Mouse (Mus musculus): ENCODE results near the gene Pi4kb. TPM values are rescaled to one million over a fixed set of nuclear protein-coding genes. Genes with fewer than 3 reads are reported as not detected.
"Not testable (repeated sequence)": the region's sequence is repeated elsewhere in the genome, so short reads cannot be mapped to it uniquely, and the experiment has no call there.

The Pi4kb gene
- polyA plus RNA-seq, 1 experiment from 2014 or later: 24.8 TPM

DNA sequence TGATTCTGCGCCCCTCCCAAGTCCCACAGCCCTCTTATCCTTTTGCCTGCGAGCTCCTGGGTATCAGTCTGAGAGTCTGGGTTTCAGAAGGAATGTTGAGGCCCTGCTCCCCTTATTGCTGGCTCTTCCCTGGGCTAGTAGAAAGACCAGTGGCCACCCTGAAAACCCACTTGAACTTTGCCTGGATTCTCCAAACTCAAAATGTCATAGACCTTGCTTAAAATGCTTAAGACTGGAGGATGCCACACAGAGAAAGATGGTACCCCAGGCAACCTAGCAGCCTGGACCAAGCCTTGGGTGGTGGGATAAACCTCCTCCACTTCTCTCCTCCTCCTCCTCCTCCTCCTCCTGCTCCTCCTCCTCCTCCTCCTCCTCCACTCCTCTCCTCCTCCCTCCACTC, 40.9 kb upstream of the Pi4kb start:
- H3K27ac ChIP-seq (ENCODE audit: low read depth): not testable (repeated sequence)
- peak overlapping the region; percentile 59 for H3K4me2 ChIP-seq (ENCODE audit: low read length)

DNA sequence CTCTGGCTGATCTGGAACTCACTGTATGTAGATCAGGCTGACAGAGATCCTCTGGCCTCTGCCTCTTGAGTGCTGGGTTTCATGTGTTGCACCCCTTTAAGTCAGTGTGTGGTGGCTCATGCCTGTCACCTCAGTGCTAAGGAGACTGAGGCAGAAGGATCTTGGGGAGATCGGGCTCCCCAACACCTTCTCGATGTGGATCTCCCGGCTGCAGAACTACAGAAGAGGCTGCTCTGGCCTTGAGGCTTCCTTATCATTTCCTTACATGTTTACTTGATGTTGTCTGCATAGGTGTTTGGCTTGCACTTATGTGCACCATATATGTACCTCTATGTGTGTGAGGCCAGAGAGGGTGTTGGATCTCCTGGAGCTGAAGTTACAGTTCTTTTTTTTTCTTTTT, 40.0 kb upstream of the Pi4kb start:
- H3K9me3 ChIP-seq (ENCODE audit: control insufficient read depth, low read length); H3K4me1 ChIP-seq (replicated peaks; ENCODE audit: control insufficient read depth, insufficient read depth, low read length); H3K27me3 ChIP-seq (replicated peaks; ENCODE audit: control insufficient read depth, insufficient read depth, low read length); H3K4me2 ChIP-seq (ENCODE audit: low read length); DNase-seq (ENCODE audit: low spot score); H3K4me3 ChIP-seq (ENCODE audit: low read depth, low read length); ATAC-seq (replicated peaks; ENCODE audit: low FRiP score, low TSS enrichment, low read depth); H3K9ac ChIP-seq (ENCODE audit: low read length); H3K27ac ChIP-seq (ENCODE audit: low read depth); H3K36me3 ChIP-seq (ENCODE audit: control insufficient read depth, insufficient read depth, low read length): not testable (repeated sequence)
- WGBS: 89% methylated on average over 3 of the region's 3 CpGs

More for the DNA sequence above, 40.9 kb upstream of the Pi4kb start:
- DNase-seq (ENCODE audit: low spot score); H3K4me1 ChIP-seq (replicated peaks; ENCODE audit: control insufficient read depth, insufficient read depth, low read length); H3K9me3 ChIP-seq (ENCODE audit: control insufficient read depth, low read length); H3K9ac ChIP-seq (ENCODE audit: low read length); H3K27me3 ChIP-seq (replicated peaks; ENCODE audit: control insufficient read depth, insufficient read depth, low read length); ATAC-seq (replicated peaks; ENCODE audit: low FRiP score, low TSS enrichment, low read depth); H3K36me3 ChIP-seq (ENCODE audit: control insufficient read depth, insufficient read depth, low read length): not testable (repeated sequence)
- 0 out of 2 replicates have a peak overlapping the region, but pooled peaks have one; percentile 37 for H3K4me3 ChIP-seq (ENCODE audit: low read depth, low read length)
- WGBS: no CpG with 5 or more reads among the region's 2 CpGs

DNA sequence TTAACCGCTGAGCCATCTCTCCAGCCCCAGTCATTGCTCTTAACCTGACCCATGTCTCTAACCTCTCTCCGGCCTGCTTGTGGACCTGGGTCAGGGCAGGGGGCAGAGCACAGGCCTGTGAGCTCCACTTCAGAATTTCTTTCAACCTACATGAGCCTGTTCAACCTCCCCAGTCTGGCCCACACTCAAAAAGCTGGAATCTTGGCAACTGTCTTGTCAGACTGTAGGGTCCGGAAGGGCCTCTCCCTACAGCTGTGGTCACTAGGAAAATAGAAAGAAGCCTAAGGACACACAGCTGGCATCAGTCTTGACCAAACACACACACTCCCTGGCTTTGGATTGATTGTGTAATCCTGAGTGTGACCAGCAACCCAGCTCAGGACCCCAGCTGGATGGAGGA, 39.2 kb upstream of the Pi4kb start:
- H3K9me3 ChIP-seq (ENCODE audit: control insufficient read depth, low read length); H3K36me3 ChIP-seq (ENCODE audit: control insufficient read depth, insufficient read depth, low read length); H3K27me3 ChIP-seq (replicated peaks; ENCODE audit: control insufficient read depth, insufficient read depth, low read length); H3K27ac ChIP-seq (ENCODE audit: low read depth); H3K9ac ChIP-seq (ENCODE audit: low read length); ATAC-seq (replicated peaks; ENCODE audit: low FRiP score, low TSS enrichment, low read depth); H3K4me3 ChIP-seq (ENCODE audit: low read depth, low read length); H3K4me1 ChIP-seq (replicated peaks; ENCODE audit: control insufficient read depth, insufficient read depth, low read length); H3K4me2 ChIP-seq (ENCODE audit: low read length); DNase-seq (ENCODE audit: low spot score): not testable (repeated sequence)
- 82% methylated on average over 3 of the region's 3 CpGs for whole genome bisulfite sequencing

DNA sequence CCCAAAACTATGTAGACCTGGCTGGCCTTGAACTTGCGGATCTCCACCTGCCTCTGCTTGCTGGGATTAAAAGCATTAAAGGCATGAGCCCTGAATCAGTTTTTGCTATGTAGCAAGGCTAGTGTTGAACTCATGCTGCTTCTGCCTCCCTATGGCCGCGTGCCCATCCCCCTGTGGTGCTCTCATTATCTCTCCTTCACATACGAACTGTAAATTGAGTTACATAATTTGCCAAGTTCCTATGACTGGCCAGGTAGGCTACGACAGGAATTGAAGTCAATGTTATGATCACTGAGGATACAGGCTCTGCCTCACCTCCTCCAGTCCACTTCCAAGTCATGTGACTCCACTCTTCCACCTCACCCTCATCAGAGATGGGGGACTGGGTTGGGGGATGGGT, 38.4 kb upstream of the Pi4kb start:
- H3K27ac ChIP-seq (ENCODE audit: low read depth); H3K9me3 ChIP-seq (ENCODE audit: control insufficient read depth, low read length); DNase-seq (ENCODE audit: low spot score); H3K36me3 ChIP-seq (ENCODE audit: control insufficient read depth, insufficient read depth, low read length); ATAC-seq (replicated peaks; ENCODE audit: low FRiP score, low TSS enrichment, low read depth); H3K9ac ChIP-seq (ENCODE audit: low read length); H3K27me3 ChIP-seq (replicated peaks; ENCODE audit: control insufficient read depth, insufficient read depth, low read length); H3K4me3 ChIP-seq (ENCODE audit: low read depth, low read length); H3K4me1 ChIP-seq (replicated peaks; ENCODE audit: control insufficient read depth, insufficient read depth, low read length); H3K4me2 ChIP-seq (ENCODE audit: low read length): not testable (repeated sequence)
- 83% methylated on average over 5 of the region's 5 CpGs for WGBS

DNA sequence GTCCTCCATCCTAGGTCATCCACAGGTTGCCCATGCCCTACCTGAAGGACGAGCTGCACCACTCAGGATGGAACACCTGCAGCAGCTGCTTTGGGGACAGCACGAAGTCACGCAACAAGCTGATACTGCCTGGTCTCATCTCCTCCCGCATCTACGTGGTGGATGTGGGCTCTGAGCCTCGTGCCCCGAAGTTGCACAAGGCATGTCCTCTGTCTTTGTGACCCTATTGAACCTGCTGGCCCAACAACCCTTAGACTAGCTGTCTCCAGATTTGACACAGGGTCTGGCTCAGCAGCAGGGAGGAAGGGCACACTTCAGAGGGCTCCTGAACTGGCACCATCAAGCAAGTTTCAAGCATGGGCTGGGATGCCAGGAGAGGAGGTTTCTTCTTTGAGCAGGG, 37.3 kb upstream of the Pi4kb start:
- not testable (repeated sequence) for H3K4me3 ChIP-seq (ENCODE audit: low read depth, low read length); H3K36me3 ChIP-seq (ENCODE audit: control insufficient read depth, insufficient read depth, low read length); H3K9ac ChIP-seq (ENCODE audit: low read length); H3K27me3 ChIP-seq (replicated peaks; ENCODE audit: control insufficient read depth, insufficient read depth, low read length); H3K4me2 ChIP-seq (ENCODE audit: low read length); DNase-seq (ENCODE audit: low spot score); ATAC-seq (replicated peaks; ENCODE audit: low FRiP score, low TSS enrichment, low read depth); H3K9me3 ChIP-seq (ENCODE audit: control insufficient read depth, low read length); H3K27ac ChIP-seq (ENCODE audit: low read depth); H3K4me1 ChIP-seq (replicated peaks; ENCODE audit: control insufficient read depth, insufficient read depth, low read length)
- 83% methylated on average over 6 of the region's 7 CpGs for WGBS

DNA sequence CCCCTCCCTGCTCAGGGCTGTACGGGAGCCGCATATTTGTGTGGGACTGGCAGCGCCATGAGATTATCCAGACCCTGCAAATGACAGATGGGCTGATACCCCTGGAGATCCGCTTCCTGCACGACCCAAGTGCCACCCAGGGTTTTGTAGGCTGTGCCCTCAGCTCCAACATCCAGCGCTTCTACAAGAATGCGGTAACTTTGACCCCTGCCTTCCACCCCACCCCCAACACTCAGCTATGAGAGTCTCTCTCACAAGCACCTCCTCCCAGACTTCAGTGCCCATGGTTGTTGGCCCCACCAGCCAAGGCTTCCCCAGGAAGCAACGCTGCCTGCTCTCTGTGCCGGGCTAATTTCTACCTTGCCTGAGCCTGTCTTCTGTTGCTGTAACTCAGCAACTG, 34.5 kb upstream of the Pi4kb start:
- 32% methylated on average over 9 of the region's 9 CpGs for WGBS

DNA sequence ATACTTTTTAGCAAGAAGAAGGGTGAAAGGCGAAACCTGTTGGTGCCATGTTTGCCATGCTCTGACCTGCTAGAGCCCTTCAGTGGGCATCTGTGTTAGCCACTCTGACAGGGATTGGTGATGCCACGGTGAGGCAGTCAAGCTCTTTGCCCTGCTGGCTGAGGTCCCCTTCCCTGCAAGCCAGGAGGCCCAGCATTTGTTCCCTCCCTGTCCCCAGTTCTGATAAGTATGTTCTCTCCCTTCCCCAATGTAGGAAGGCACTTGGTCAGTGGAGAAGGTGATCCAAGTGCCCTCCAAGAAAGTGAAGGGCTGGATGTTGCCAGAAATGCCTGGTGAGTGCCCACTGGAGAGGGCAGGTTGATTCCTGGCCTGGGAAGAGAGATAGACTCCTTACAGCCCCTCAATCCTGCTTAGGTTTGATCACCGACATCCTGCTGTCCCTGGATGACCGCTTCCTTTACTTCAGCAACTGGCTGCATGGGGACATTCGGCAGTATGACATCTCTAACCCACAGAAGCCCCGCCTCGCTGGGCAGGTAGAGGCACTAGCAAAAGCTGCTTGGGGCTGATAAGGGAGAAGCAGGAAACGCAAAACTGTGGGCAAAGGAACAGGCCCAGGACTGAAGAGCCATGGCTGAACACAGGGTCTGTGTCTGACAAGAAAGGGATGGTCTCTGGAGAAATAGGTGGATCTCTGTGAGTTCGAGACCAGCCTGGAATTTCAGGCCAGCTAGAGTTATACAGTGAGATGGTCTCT, 32.1 kb upstream of the Pi4kb start:
- not testable (repeated sequence) for H3K36me3 ChIP-seq (ENCODE audit: control insufficient read depth, insufficient read depth, low read length); H3K4me3 ChIP-seq (ENCODE audit: low read depth, low read length); DNase-seq (ENCODE audit: low spot score); ATAC-seq (replicated peaks; ENCODE audit: low FRiP score, low TSS enrichment, low read depth); H3K4me2 ChIP-seq (ENCODE audit: low read length); H3K9me3 ChIP-seq (ENCODE audit: control insufficient read depth, low read length); H3K9ac ChIP-seq (ENCODE audit: low read length); H3K4me1 ChIP-seq (replicated peaks; ENCODE audit: control insufficient read depth, insufficient read depth, low read length); H3K27me3 ChIP-seq (replicated peaks; ENCODE audit: control insufficient read depth, insufficient read depth, low read length); H3K27ac ChIP-seq (ENCODE audit: low read depth)
- 79% methylated on average over 8 of the region's 9 CpGs for WGBS

More for the DNA sequence above, 34.5 kb upstream of the Pi4kb start:
- ATAC-seq (replicated peaks; ENCODE audit: low FRiP score, low TSS enrichment, low read depth); H3K9me3 ChIP-seq (ENCODE audit: control insufficient read depth, low read length); H3K4me1 ChIP-seq (replicated peaks; ENCODE audit: control insufficient read depth, insufficient read depth, low read length); DNase-seq (ENCODE audit: low spot score); H3K4me3 ChIP-seq (ENCODE audit: low read depth, low read length); H3K9ac ChIP-seq (ENCODE audit: low read length); H3K36me3 ChIP-seq (ENCODE audit: control insufficient read depth, insufficient read depth, low read length); H3K4me2 ChIP-seq (ENCODE audit: low read length); H3K27ac ChIP-seq (ENCODE audit: low read depth); H3K27me3 ChIP-seq (replicated peaks; ENCODE audit: control insufficient read depth, insufficient read depth, low read length): not testable (repeated sequence)

DNA sequence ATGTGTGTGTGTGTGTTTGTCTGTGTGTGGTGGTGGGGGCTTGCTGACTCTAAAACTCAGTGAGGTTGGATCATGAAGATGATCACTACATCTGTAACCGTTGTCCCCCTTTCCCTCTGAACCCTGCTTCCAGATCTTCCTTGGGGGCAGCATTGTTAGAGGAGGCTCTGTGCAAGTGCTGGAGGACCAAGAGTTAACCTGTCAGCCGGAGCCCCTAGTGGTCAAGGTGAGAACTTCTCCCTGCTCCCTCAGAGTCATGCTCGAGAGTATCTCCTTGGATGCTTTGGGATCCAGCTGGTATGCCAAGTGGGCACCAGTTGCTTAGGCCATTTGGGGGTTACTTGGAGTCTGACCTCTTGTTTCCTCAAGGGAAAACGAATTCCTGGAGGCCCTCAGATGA, 30.8 kb upstream of the Pi4kb start:
- not testable (repeated sequence) for ATAC-seq (replicated peaks; ENCODE audit: low FRiP score, low TSS enrichment, low read depth); H3K4me3 ChIP-seq (ENCODE audit: low read depth, low read length); H3K36me3 ChIP-seq (ENCODE audit: control insufficient read depth, insufficient read depth, low read length); H3K4me2 ChIP-seq (ENCODE audit: low read length); DNase-seq (ENCODE audit: low spot score); H3K9me3 ChIP-seq (ENCODE audit: control insufficient read depth, low read length); H3K9ac ChIP-seq (ENCODE audit: low read length); H3K4me1 ChIP-seq (replicated peaks; ENCODE audit: control insufficient read depth, insufficient read depth, low read length); H3K27me3 ChIP-seq (replicated peaks; ENCODE audit: control insufficient read depth, insufficient read depth, low read length); H3K27ac ChIP-seq (ENCODE audit: low read depth)
- WGBS: 37% methylated on average over 3 of the region's 4 CpGs

DNA sequence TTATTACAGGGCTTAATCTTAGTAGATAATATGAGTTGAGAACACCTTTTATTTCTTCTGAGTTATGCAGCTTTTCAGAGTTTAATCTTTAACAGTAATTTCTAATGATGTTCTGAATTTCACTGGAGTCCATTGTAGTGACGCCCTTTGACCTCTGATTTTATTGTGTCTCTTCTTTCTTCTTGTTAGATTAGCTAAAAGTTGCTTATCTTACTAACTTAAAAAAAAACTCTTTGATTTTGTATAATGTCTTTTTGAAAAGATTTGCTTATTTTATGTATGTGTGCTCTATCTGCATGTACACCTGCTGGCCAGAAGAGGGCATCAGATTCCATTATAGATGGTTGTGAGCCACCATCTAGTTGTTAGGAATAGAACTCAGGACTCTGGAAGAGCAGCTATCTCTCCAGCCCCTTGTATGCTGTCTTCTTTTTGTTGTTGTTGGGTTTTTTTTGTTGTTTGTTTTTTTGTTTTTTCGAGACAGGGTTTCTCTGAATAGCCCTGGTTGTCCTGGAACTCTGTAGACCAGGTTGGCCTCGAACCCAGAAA, 26.4 kb upstream of the Pi4kb start:
- 78% methylated on average over 3 of the region's 3 CpGs for WGBS
- no peak for ATAC-seq (replicated peaks; ENCODE audit: low FRiP score, low TSS enrichment, low read depth)
- H3K27ac ChIP-seq (ENCODE audit: low read depth): no peak overlapping the region

More for the DNA sequence above, 26.4 kb upstream of the Pi4kb start:
- H3K9ac ChIP-seq (ENCODE audit: low read length): no peak overlapping the region
- H3K27me3 ChIP-seq (replicated peaks; ENCODE audit: control insufficient read depth, insufficient read depth, low read length): no peaks in the 10 kb centered on the region
- no peak overlapping the region for H3K4me2 ChIP-seq (ENCODE audit: low read length)
- H3K4me3 ChIP-seq (ENCODE audit: low read depth, low read length): no peak overlapping the region
- DNase-seq (ENCODE audit: low spot score): no peak
- no peaks in the 10 kb centered on the region for H3K9me3 ChIP-seq (ENCODE audit: control insufficient read depth, low read length)
- H3K36me3 ChIP-seq (ENCODE audit: control insufficient read depth, insufficient read depth, low read length): no peaks in the 10 kb centered on the region
- H3K4me1 ChIP-seq (replicated peaks; ENCODE audit: control insufficient read depth, insufficient read depth, low read length): peaks cover 6% of the 10 kb centered on the region

Measured in intestine, embryonic 14.5 days (tissue).